10 mouse cellular contexts compared by ENCODE assay signal in genomic region chr4:128948137-128948674, GRCm38 (mm10). TPM values are rescaled to one million over a fixed set of nuclear protein-coding genes. Genes with fewer than 3 reads are reported as not detected.
DNase-seq lines count a peak whose midpoint lies in the region; ATAC-seq and TF ChIP-seq lines count a peak whose summit lies in the region.
"Had no signal": no experiment of that assay in that cellular context is flagged by ENCODE, and none has a peak within 500 bp of the region (broad histone marks: within the 10 kb centered on the region; RNA-seq: fewer than 3 reads in every experiment).

No protein-coding gene starts in this region.

- H3K4me3 ChIP-seq in bone marrow macrophage, adult 2 months (ENCODE audit: insufficient read depth, low read length), result no peak overlapping the region
- H3K4me3 ChIP-seq: embryonic facial prominence, embryonic 13.5 days; limb, embryonic 15.5 days had no signal

- no peaks in the 10 kb centered on the region for H3K4me1 ChIP-seq in bone marrow macrophage, adult 2 months (ENCODE audit: control insufficient read depth, insufficient read depth, low read length)

- peak; percentile 85 for TF ChIP-seq CTCF in bone marrow macrophage, adult 2 months (IDR thresholded peaks at IDR 0.05; ENCODE audit: low read depth, low read length)

- DNase-seq in heart, adult 18-20 months, result peak; percentile 25 to 68
- DNase-seq in heart, adult 9 months (ENCODE audit: low spot score in 2 of 2), result no peak
- peak; percentile 42 for DNase-seq in ovary, postnatal 14 days (ENCODE audit: low spot score)
- no peak for DNase-seq in ovary, postnatal 36 days (ENCODE audit: low spot score)
- peak; percentile 18 to 39 for DNase-seq in natural killer cell, adult 2 months (ENCODE audit: low spot score in 2 of 2)

- ATAC-seq in granulocyte monocyte progenitor cell, adult 5-6 weeks (replicated peaks; ENCODE audit: poor library complexity, severe bottlenecking), result peak; percentile 52
- no peak for ATAC-seq in inflammation-experienced regulatory T-cells, adult 6 months

- no peak for TF ChIP-seq POLR2A in bone marrow macrophage, adult 2 months (IDR thresholded peaks at IDR 0.05; ENCODE audit: borderline replicate concordance, low read depth, low read length)

- H3K27ac ChIP-seq in bone marrow macrophage, adult 2 months (ENCODE audit: insufficient read depth, low read depth, low read length), result no peak overlapping the region
- H3K27ac ChIP-seq: embryonic facial prominence, embryonic 13.5 days; limb, embryonic 15.5 days had no signal

RNA-seq across cellular contexts. Expression of gene Azin2, which starts 14.0 kb away (rescaled TPM):
- 1 to 10 TPM; 2.3 to 3.5 TPM for total RNA-seq in heart, adult 18-20 months (2021)
- polyA plus RNA-seq in bone marrow macrophage, adult 2 months (2012; ENCODE audit: insufficient read depth, insufficient read length, missing spikeins), result 1.8 and 2.6 TPM in 2 replicates
- 3.3 and 9.7 TPM in 2 replicates for total RNA-seq in granulocyte monocyte progenitor cell, adult 5-6 weeks (2014; fragmentation: Nextera tagmentation)
- 0.21 and 0.95 TPM in 2 replicates for total RNA-seq in granulocyte monocyte progenitor cell, adult 5-6 weeks (2017)
- polyA plus RNA-seq in inflammation-experienced regulatory T-cells, adult 6 months (2017; shearing (Covaris generic)), result under 1 TPM in 1 of 3 experiments, not detected in 2; 0.19 TPM

RNA-seq across cellular contexts. Expression of gene Ak2, which starts 43.6 kb away (rescaled TPM):
- 10 to 100 TPM; 75.7 to 78.3 TPM for total RNA-seq in heart, adult 18-20 months (2021)
- 54.5 and 64.3 TPM in 2 replicates for polyA plus RNA-seq in bone marrow macrophage, adult 2 months (2012; ENCODE audit: insufficient read depth, insufficient read length, missing spikeins)
- total RNA-seq in granulocyte monocyte progenitor cell, adult 5-6 weeks (2014; fragmentation: Nextera tagmentation), result 166 and 176 TPM in 2 replicates
- 169 and 186 TPM in 2 replicates for total RNA-seq in granulocyte monocyte progenitor cell, adult 5-6 weeks (2017)
- 100 to 1,000 TPM in 1 of 3 experiments, 10 to 100 TPM in 2; 70.4 to 117 (median 80.5) TPM for polyA plus RNA-seq in inflammation-experienced regulatory T-cells, adult 6 months (2017; shearing (Covaris generic))

Comparison
In these comparisons a context has a peak if more than half of its experiments do, and no peak if none do; other contexts are left out.
1. DNase-seq: peak in heart, adult 18-20 months (2 of 2), ovary, postnatal 14 days (single experiment) and natural killer cell, adult 2 months (2 of 2); none in heart, adult 9 months (0 of 2) and ovary, postnatal 36 days (single experiment).